Mouse (Mus musculus): ENCODE measurements around the gene Nqo1.

The Nqo1 gene

GRCm38 (mm10) chr8:107404057-107404456 is 1.1 kb upstream of the Nqo1 start:
- no peak for DNase-seq

DNA sequence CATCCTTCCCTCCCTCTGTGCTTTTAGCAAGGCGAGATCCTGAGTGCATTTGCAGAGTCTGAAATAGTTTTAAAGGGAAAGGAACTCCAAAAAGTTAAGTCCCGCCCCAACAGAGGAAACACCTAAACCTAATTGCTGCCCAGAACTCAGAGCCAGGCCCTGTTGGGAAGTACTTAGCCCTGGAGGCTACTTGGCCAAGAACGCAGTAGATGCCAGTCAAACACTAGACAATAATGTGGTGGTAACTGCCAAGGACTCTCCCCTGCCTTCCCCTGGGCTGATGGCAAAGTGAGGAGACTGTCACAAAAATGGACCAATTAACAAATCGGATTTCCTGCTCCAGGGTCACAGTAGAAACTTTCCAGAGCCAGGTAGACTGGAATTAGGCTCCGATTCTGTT is 1.1 kb downstream of the Nqo1 start:
- no peak for DNase-seq

- no peak for DNase-seq
Measured at GRCm38 (mm10) chr8:107399495-107399894, 3.5 kb downstream of the Nqo1 start.

- DNase-seq = no peak
Measured at GRCm38 (mm10) chr8:107397665-107398064, 5.3 kb downstream of the Nqo1 start.

- no peak for DNase-seq
Measured at GRCm38 (mm10) chr8:107396106-107396670, 6.8 kb downstream of the Nqo1 start.

GRCm38 (mm10) chr8:107395397-107395796 is 7.6 kb downstream of the Nqo1 start:
- no peak for DNase-seq

DNA sequence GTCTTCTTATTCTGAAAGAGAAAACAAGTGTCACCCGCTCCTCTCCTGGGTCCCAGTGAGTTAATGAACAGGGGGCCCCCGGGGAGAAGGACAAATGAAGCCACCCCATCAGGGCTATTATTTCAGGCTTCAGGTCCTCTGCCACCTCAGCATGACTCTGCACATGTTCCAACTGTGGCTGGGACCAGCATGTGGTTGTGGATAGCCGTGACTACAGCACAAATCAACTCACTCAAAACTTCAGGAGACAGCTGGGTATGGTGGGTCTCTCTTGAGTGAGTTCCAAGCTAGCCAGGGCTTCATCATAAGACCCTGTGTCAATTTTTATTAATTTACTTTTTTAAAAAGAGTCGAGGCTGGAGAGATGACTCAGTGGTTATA is 11.9 kb downstream of the Nqo1 start:
- no peak for DNase-seq

DNA sequence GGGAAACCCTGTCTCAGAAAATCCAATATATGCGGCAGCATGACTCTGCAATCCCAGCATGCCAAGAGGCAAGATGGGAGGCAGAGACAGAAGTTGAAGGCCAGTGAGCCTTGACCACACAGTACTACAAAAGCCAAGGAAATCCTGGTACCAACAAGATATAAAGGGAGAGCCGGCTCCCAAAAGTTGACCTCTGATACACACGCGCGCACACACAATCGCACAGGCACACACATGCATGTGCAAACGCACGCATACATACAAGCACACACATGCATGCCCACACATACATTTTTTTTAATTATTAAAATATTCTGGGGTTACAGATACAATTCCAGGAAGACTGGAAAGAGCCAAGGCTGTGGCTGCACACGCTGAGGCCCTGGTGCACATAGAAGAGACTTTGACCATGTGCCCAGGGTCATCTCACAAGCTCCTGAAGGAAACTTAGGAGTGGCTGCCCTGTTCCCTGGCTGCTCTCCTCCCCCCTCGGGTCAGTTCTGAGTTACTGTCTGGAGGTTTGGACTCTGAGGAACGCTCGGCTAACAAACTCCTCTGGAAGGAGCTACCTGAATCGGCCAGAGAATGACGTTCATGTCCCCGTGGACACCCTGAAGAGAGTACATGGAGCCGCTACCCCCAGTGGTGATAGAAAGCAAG is 12.4 kb downstream of the Nqo1 start:
- peak; percentile 61 for DNase-seq

GRCm38 (mm10) chr8:107389557-107389956 is 13.4 kb downstream of the Nqo1 start:
- peak; percentile 81 for DNase-seq

DNA sequence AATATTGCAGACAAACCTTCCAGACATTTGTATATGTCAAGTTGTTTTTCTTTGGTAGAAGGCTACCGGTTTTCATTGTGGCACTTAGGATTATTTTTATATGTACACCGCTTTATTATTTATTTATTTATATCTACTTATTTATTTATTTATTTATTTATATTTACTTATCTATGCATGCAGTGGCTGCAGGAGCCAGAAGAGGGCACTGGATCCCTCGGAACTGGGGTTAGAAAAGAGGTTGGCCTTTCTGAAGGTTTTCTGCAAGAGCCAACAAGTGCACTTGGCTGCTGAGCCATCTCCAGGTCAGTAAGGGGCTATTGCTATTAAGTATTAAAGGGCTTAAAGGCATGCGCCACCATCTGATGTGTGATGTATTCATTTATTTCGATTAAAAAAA is 15.1 kb downstream of the Nqo1 start:
- peak; percentile 64 for DNase-seq

DNA sequence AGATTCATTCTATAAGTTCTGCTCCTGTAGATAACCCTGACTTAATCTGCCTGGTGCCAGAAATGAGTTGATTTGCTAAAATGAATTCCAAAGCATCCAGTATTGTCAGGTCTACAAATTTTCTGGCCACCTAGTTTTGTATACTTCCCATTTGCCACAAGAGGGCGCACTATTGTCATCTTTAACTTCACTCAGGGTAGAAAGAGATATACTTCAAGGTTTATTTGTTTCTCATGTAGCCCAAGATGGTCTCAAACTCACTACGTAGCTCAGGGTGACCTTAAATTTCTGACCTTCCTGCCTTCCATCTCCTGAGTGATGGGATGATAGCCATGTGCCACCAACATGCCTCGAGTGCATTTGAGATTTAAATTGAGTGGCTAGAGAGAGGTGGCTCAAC is 16.4 kb downstream of the Nqo1 start:
- DNase-seq = no peak

- DNase-seq = no peak
Measured at GRCm38 (mm10) chr8:107386171-107386570, 16.8 kb downstream of the Nqo1 start.

DNA sequence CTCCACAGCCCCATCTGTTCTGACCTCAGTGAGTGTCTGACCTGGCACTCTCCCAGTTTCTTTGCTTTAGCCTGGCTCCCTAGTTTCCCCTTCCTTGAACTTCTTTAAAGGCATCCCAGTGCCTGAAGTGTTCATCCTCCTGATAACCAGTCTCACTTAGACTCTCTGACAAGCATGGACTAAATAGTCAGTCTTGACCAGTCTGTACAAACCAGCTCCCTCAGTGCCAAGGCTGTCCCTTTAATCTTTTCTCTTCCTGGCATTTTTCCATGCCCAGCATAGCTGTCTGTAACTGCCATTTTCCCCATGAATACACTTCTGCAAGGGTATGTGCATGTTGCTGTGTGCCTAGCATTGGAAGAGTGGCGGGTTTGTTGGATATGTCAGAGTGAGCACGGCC is 17.9 kb downstream of the Nqo1 start:
- DNase-seq = no peak

- DNase-seq = no peak
Measured at GRCm38 (mm10) chr8:107384651-107385050, 18.4 kb downstream of the Nqo1 start.

GRCm38 (mm10) chr8:107382898-107383297 is 20.1 kb downstream of the Nqo1 start:
- no peak for DNase-seq

- DNase-seq = no peak
Measured at GRCm38 (mm10) chr8:107381666-107382065, 21.3 kb downstream of the Nqo1 start.

- no peak for DNase-seq
Measured at GRCm38 (mm10) chr8:107380734-107381133, 22.3 kb downstream of the Nqo1 start.

GRCm38 (mm10) chr8:107377346-107377745 is 25.7 kb downstream of the Nqo1 start:
- DNase-seq = no peak

DNA sequence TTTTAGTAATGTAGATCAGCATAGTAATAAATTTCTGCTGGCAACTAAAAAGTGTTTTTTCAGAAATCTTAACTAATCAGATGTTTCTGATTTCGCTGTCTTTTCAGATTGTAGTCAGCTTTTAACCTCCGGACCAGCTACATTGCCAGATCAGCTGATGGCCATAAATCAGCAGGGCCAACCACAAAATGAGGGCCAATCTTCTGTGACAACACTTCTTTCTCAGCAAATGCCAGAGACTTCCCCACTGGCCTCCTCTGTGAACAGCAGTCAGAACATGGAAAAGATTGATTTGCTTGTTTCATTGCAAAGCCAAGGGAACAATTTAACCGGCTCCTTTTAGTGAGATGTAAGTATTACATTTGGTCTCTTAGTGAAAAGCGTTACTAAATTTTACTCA is 32.7 kb downstream of the Nqo1 start:
- DNase-seq = no peak
